Comparison of ENCODE assay signal across 25 mouse cellular contexts in genomic region chr4:117606831-117607610, GRCm38 (mm10). TPM values are rescaled to one million over a fixed set of nuclear protein-coding genes. Genes with fewer than 3 reads are reported as not detected.
DNase-seq lines count a peak whose midpoint lies in the region; ATAC-seq lines count a peak whose summit lies in the region.
"Had no signal": no experiment of that assay in that cellular context is flagged by ENCODE, and none has a peak within 500 bp of the region (broad histone marks: within the 10 kb centered on the region; RNA-seq: fewer than 3 reads in every experiment).

No protein-coding gene starts in this region.

- H3K4me3 ChIP-seq in hindbrain, embryonic 10.5 days = no peak overlapping the region
- no peak overlapping the region for H3K4me3 ChIP-seq in hindbrain, embryonic 13.5 days
- no peak overlapping the region for H3K4me3 ChIP-seq in intestine, embryonic 15.5 days (replicated peaks)
- H3K4me3 ChIP-seq: embryonic facial prominence, embryonic 13.5 days; hindbrain, embryonic 15.5 days; limb, embryonic 12.5 days had no signal

- 90% methylated on average over 5 of the region's 5 CpGs for WGBS in hindbrain, embryonic 10.5 days
- 83% methylated on average over 5 of the region's 5 CpGs for WGBS in hindbrain, embryonic 13.5 days
- WGBS in intestine, embryonic 15.5 days = 85% methylated on average over 5 of the region's 5 CpGs

- H3K4me2 ChIP-seq in hindbrain, embryonic 13.5 days = no peak overlapping the region
- H3K4me2 ChIP-seq in intestine, embryonic 15.5 days (replicated peaks) = no peak overlapping the region
- H3K4me2 ChIP-seq: embryonic facial prominence, embryonic 13.5 days; hindbrain, embryonic 15.5 days; limb, embryonic 12.5 days; liver, embryonic 11.5 days had no signal

- 0 out of 2 replicates have a peak overlapping the region, but pooled peaks have one; percentile 83 for H3K27ac ChIP-seq in hindbrain, embryonic 10.5 days
- no peak overlapping the region for H3K27ac ChIP-seq in hindbrain, embryonic 13.5 days
- H3K27ac ChIP-seq in intestine, embryonic 15.5 days = no peak overlapping the region
- H3K27ac ChIP-seq: embryonic facial prominence, embryonic 13.5 days; hindbrain, embryonic 15.5 days; macrophage had no signal

- peaks cover 27% of the 10 kb centered on the region for H3K27me3 ChIP-seq in hindbrain, embryonic 10.5 days (ENCODE audit: insufficient read depth, poor library complexity, severe bottlenecking)
- no peaks in the 10 kb centered on the region for H3K27me3 ChIP-seq in hindbrain, embryonic 13.5 days
- H3K27me3 ChIP-seq in intestine, embryonic 15.5 days (replicated peaks) = no peaks in the 10 kb centered on the region
- H3K27me3 ChIP-seq: CH12.LX; embryonic facial prominence, embryonic 13.5 days; hindbrain, embryonic 15.5 days; limb, embryonic 12.5 days had no signal

- DNase-seq in hindbrain, embryonic 10.5 days (ENCODE audit: low spot score) = no peak
- DNase-seq in cerebellum, adult 11-12 months = peak; percentile 51
- DNase-seq in cerebellum, adult 9-11 months = peak; percentile 62
- DNase-seq in kidney, postnatal 25 days = no peak
- DNase-seq: adrenal gland, adult 8-10 months; B cell, adult 2 months; gastrocnemius, postnatal 36 days; heart, postnatal 36 days; kidney, adult 8-10 months; kidney, postnatal 10 days; layer of hippocampus, postnatal 36 days; liver, postnatal 0 days; spleen, adult 18-20 months had no signal

- no peak for ATAC-seq in hindbrain, embryonic 13.5 days (ENCODE audit: low FRiP score)
- ATAC-seq in frontal cortex, adult (ENCODE audit: low TSS enrichment) = no peak
- no peak for ATAC-seq in intestine, embryonic 15.5 days
- ATAC-seq: forebrain, embryonic 14.5 days; liver, postnatal 0 days; lung, postnatal 0 days had no signal

- peaks cover 44% of the 10 kb centered on the region for H3K36me3 ChIP-seq in hindbrain, embryonic 10.5 days
- H3K36me3 ChIP-seq in hindbrain, embryonic 13.5 days = peaks cover 17% of the 10 kb centered on the region
- no peaks in the 10 kb centered on the region for H3K36me3 ChIP-seq in intestine, embryonic 15.5 days
- H3K36me3 ChIP-seq: hindbrain, embryonic 15.5 days had no signal

- no peaks in the 10 kb centered on the region for H3K9me3 ChIP-seq in hindbrain, embryonic 10.5 days
- H3K9me3 ChIP-seq in hindbrain, embryonic 13.5 days = no peaks in the 10 kb centered on the region
- no peaks in the 10 kb centered on the region for H3K9me3 ChIP-seq in intestine, embryonic 15.5 days
- H3K9me3 ChIP-seq: embryonic facial prominence, embryonic 13.5 days; G1E; hindbrain, embryonic 15.5 days; limb, embryonic 12.5 days had no signal

- H3K4me1 ChIP-seq in hindbrain, embryonic 10.5 days (replicated peaks) = peaks cover 55% of the 10 kb centered on the region
- peaks cover 56% of the 10 kb centered on the region for H3K4me1 ChIP-seq in hindbrain, embryonic 13.5 days (replicated peaks)
- H3K4me1 ChIP-seq in intestine, embryonic 15.5 days (replicated peaks) = no peaks in the 10 kb centered on the region

- H3K9ac ChIP-seq in hindbrain, embryonic 13.5 days = no peak overlapping the region
- H3K9ac ChIP-seq in intestine, embryonic 15.5 days = no peak overlapping the region
- H3K9ac ChIP-seq: embryonic facial prominence, embryonic 13.5 days; hindbrain, embryonic 15.5 days; limb, embryonic 12.5 days; liver, postnatal 0 days had no signal

RNA-seq across cellular contexts. Expression of gene Eri3, which starts 56.9 kb away (rescaled TPM):
- polyA plus RNA-seq in hindbrain, embryonic 10.5 days (2016; fragmentation: Nextera tagmentation; extraction: Ambion mirVana) = 112 and 142 TPM in 2 replicates
- polyA plus RNA-seq in hindbrain, embryonic 13.5 days (2015; fragmentation: Nextera tagmentation; extraction: Ambion mirVana) = 205 and 214 TPM in 2 replicates
- polyA plus RNA-seq in intestine, embryonic 15.5 days (2015; fragmentation: Nextera tagmentation; extraction: Ambion mirVana) = 95.5 and 102 TPM in 2 replicates

Comparison
In these comparisons a context has a peak if more than half of its experiments do, and no peak if none do; other contexts are left out.
1. DNase-seq: peak in cerebellum, adult 11-12 months (single experiment) and cerebellum, adult 9-11 months (single experiment); none in hindbrain, embryonic 10.5 days (single experiment) and kidney, postnatal 25 days (0 of 2).